8 mouse cellular contexts compared by ENCODE assay signal in genomic region chr8:115375361-115376047, GRCm38 (mm10).
A peak's percentile ranks its signal among the peaks of the same experiment; 100 is the strongest.
DNase-seq lines count a peak whose midpoint lies in the region; ATAC-seq lines count a peak whose summit lies in the region.

No protein-coding gene starts in this region.

- H3K4me2 ChIP-seq in midbrain, embryonic 14.5 days (ENCODE audit: low read length): no peak overlapping the region
- no peak overlapping the region for H3K4me2 ChIP-seq in midbrain, embryonic 13.5 days (replicated peaks)

- H3K4me1 ChIP-seq in midbrain, embryonic 14.5 days (ENCODE audit: control insufficient read depth, insufficient read depth, low read length): 0 out of 2 replicates have a peak, but pooled peaks cover 5% of the 10 kb centered on the region
- peaks cover 10% of the 10 kb centered on the region for H3K4me1 ChIP-seq in midbrain, embryonic 13.5 days (replicated peaks)

- ATAC-seq in midbrain, embryonic 14.5 days (ENCODE audit: low FRiP score, low TSS enrichment): no peak
- ATAC-seq in midbrain, embryonic 13.5 days: no peak

- DNase-seq in gastrocnemius, adult 18-20 months (ENCODE audit: low spot score): peak; percentile 36
- no peak for DNase-seq in gastrocnemius, postnatal 14 days
- peak; percentile 46 for DNase-seq in midbrain, embryonic 14.5 days
- DNase-seq in heart, postnatal 10 days: peak; percentile 57 to 64
- DNase-seq in spleen, postnatal 14 days (ENCODE audit: low spot score in 2 of 2): no peak
- no peak for DNase-seq in spleen, postnatal 4 days (ENCODE audit: low spot score in 2 of 2)
- no peak for DNase-seq in thymus, postnatal 4 days

- H3K4me3 ChIP-seq in midbrain, embryonic 14.5 days (replicated peaks; ENCODE audit: low read depth, low read length): no peak overlapping the region
- H3K4me3 ChIP-seq in midbrain, embryonic 13.5 days (replicated peaks): no peak overlapping the region

- H3K9me3 ChIP-seq in midbrain, embryonic 14.5 days (ENCODE audit: control insufficient read depth, low read length): no peaks in the 10 kb centered on the region
- H3K9me3 ChIP-seq in midbrain, embryonic 13.5 days: no peaks in the 10 kb centered on the region

- WGBS in midbrain, embryonic 14.5 days: 68% methylated on average over 8 of the region's 8 CpGs
- WGBS in midbrain, embryonic 13.5 days: 64% methylated on average over 8 of the region's 8 CpGs

- intact Hi-C loops in gastrocnemius, postnatal 14 days (cut with DNase I; ENCODE audit: low total_unique reads): no loop called here
- intact Hi-C loops in heart, postnatal 10 days (cut with DNase I): loop anchor here (10.0 kb wide), 1 partner anchor 841 kb away; no protein-coding TSS in a partner anchor

- no peaks in the 10 kb centered on the region for H3K36me3 ChIP-seq in midbrain, embryonic 14.5 days (ENCODE audit: control insufficient read depth, insufficient read depth, low read length)
- no peaks in the 10 kb centered on the region for H3K36me3 ChIP-seq in midbrain, embryonic 13.5 days

- no peaks in the 10 kb centered on the region for H3K27me3 ChIP-seq in midbrain, embryonic 14.5 days (ENCODE audit: control insufficient read depth, insufficient read depth, low read length)
- H3K27me3 ChIP-seq in midbrain, embryonic 13.5 days: no peaks in the 10 kb centered on the region

- H3K9ac ChIP-seq in midbrain, embryonic 14.5 days (replicated peaks; ENCODE audit: low read length): no peak overlapping the region
- H3K9ac ChIP-seq in midbrain, embryonic 13.5 days (replicated peaks): no peak overlapping the region

- no peak overlapping the region for H3K27ac ChIP-seq in midbrain, embryonic 14.5 days (replicated peaks; ENCODE audit: low read depth, low read length)
- no peak overlapping the region for H3K27ac ChIP-seq in midbrain, embryonic 13.5 days

Comparison
In these comparisons a context has a peak if more than half of its experiments do, and no peak if none do; other contexts are left out.
1. DNase-seq: peak in gastrocnemius, adult 18-20 months (single experiment), midbrain, embryonic 14.5 days (single experiment) and heart, postnatal 10 days (2 of 2); none in gastrocnemius, postnatal 14 days (single experiment), spleen, postnatal 14 days (0 of 2), spleen, postnatal 4 days (0 of 2) and thymus, postnatal 4 days (single experiment).